Mouse (Mus musculus): ENCODE results near the gene Gm6710. TPM values are rescaled to one million over a fixed set of nuclear protein-coding genes. Genes with fewer than 3 reads are reported as not detected.

Gene Gm6710
- 6.1 and 8.2 TPM in 2 replicates for polyA plus RNA-seq (2015; fragmentation: Nextera tagmentation; extraction: Ambion mirVana)

GRCm38 (mm10) chr2:175869024-175869423 lies at the start of gene Gm6710:
Gene Gm6710 (plus strand): TSS chr2:175869219.

Other genes starting within 250 kb of the Gm6710 start
- 1.3 TPM in 1 of 2 replicates, not detected in the other for gene Gm11007, start 225.2 kb upstream of the Gm6710 start, polyA plus RNA-seq (2015; fragmentation: Nextera tagmentation; extraction: Ambion mirVana)
- 15.2 and 20.6 TPM in 2 replicates for gene Zfp969, start 165.6 kb upstream of the Gm6710 start, polyA plus RNA-seq (2015; fragmentation: Nextera tagmentation; extraction: Ambion mirVana)
- gene Gm2007, start 127.7 kb upstream of the Gm6710 start, polyA plus RNA-seq (2015; fragmentation: Nextera tagmentation; extraction: Ambion mirVana) = 1.3 TPM in 1 of 2 replicates, not detected in the other
- 1.9 and 2.4 TPM in 2 replicates for gene Gm14288, start 68.1 kb upstream of the Gm6710 start, polyA plus RNA-seq (2015; fragmentation: Nextera tagmentation; extraction: Ambion mirVana)
- gene Zfp966, start 61.9 kb downstream of the Gm6710 start, polyA plus RNA-seq (2015; fragmentation: Nextera tagmentation; extraction: Ambion mirVana) = 0.53 and 0.99 TPM in 2 replicates
- gene Gm2026, start 96.1 kb downstream of the Gm6710 start, polyA plus RNA-seq (2015; fragmentation: Nextera tagmentation; extraction: Ambion mirVana) = 4.3 and 8.6 TPM in 2 replicates